Mouse (Mus musculus) stomach, postnatal 0 days (tissue): ENCODE data around the gene Gucy1b1.

Experiments
- CTCF ChIP-seq: IDR thresholded peaks from 2 replicates; pipeline ENCODE4 v1.5.1; 2016; ENCODE audit warnings: antibody characterized with exemption, low read depth, mild to moderate bottlenecking, moderate library complexity
- EP300 ChIP-seq: optimal IDR thresholded peaks from 2 replicates; pipeline ENCODE3; 2016; ENCODE audit warnings: antibody characterized with exemption

GRCm38 (mm10) chr3:82022421-82022920 lies 52.0 kb downstream of the Gucy1b1 start:
- TF ChIP-seq CTCF (no peak), EP300 (no peak)
